Mouse (Mus musculus): ENCODE data around the gene Rbbp7. TPM values are rescaled to one million over a fixed set of nuclear protein-coding genes. Genes with fewer than 3 reads are reported as not detected.

Gene Rbbp7
- polyA plus RNA-seq, 1 experiment from 2014 or later = 232 TPM

DNA sequence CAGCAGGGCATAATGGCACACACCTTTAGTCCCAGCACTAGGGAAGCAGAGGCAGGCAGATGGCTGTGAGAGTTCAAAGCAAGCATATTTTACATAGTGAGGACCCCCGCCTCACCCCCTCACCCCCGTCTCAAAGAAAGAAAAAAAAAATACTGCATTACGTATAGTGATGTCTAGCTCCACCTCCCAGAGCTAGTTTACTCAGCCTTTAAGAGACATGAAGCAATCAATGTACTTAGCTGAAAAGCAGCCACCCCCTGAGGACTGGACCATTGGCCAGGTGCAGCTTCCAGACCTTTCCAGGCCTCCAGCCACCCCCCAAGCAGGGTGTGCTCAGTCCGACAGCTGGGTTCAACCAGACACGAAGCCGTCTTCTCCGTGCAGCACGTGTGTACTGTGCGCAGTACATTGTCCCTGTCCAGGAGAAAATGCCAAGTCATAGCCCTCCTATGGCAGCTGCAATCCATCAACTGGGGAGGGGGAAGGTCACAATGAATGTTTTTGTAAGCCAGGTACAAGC is 24.0 kb upstream of the Rbbp7 start:
- ATAC-seq (peak; percentile 41; the same call in 1 of the 2 replicates), DNase-seq (ENCODE audit: low spot score) (peak; percentile 22)
- peak overlapping the region; percentile 27; the same call in 1 of the 2 replicates for H3K27ac ChIP-seq (ENCODE audit: low read depth, low read length)
- H3K9me3 ChIP-seq (replicated peaks; ENCODE audit: control insufficient read depth, low read length) = no peaks in the 10 kb centered on the region
- no peaks in the 10 kb centered on the region for H3K4me1 ChIP-seq (ENCODE audit: control insufficient read depth, insufficient read depth, low read length)
- H3K36me3 ChIP-seq (ENCODE audit: control insufficient read depth, insufficient read depth, low read length) = no peaks in the 10 kb centered on the region
- 52% methylated on average over 9 of the region's 9 CpGs for WGBS
- H3K9ac ChIP-seq (ENCODE audit: low read length) = peak overlapping the region; percentile 58
- H3K4me3 ChIP-seq (ENCODE audit: low read depth, low read length) = peak overlapping the region; percentile 35
- peak overlapping the region; percentile 55 for H3K4me2 ChIP-seq (ENCODE audit: low read length)
- no peaks in the 10 kb centered on the region for H3K27me3 ChIP-seq (replicated peaks; ENCODE audit: control insufficient read depth, insufficient read depth, low read length)

DNA sequence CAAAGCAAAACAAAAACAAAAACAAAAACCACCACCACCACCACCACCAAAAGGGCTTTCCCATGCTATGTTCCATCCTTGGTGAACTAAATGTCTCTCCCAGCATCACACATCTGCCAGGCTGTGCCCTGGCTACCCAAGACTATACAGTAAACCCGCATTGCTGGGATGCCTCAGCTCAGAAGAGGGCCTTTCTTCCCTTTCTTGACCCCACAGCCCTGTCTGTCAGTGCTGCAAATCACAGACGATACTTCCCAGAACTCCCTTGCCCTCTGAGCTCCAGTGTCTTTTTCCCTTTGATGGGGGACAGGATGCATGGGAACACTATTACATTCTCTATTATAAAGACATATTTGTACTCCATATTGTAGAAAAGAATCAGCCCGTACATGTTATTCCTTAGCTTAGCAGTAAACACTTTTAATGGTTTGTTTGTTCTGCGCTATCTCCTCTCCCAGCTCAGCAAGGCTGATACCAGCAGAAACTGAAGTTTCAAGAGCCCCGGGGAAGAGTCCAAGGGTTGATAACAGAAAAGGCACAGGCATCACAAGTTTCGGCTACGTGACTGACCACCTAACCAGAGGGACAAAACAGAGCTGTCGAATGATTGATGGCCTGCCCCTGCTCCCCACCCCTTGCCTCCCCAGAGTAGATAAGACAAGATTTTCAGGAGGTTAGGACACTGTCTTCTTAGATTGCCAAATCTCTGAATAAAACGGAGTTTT is 11.3 kb upstream of the Rbbp7 start:
- Histone ChIP-seq H3K4me2 (ENCODE audit: low read length) (no peak overlapping the region), H3K36me3 (ENCODE audit: control insufficient read depth, insufficient read depth, low read length) (no peaks in the 10 kb centered on the region), H3K4me3 (ENCODE audit: low read depth, low read length) (no peak overlapping the region), H3K27ac (ENCODE audit: low read depth, low read length) (no peak overlapping the region), H3K4me1 (ENCODE audit: control insufficient read depth, insufficient read depth, low read length) (no peaks in the 10 kb centered on the region), H3K9me3 (replicated peaks; ENCODE audit: control insufficient read depth, low read length) (no peaks in the 10 kb centered on the region), H3K27me3 (replicated peaks; ENCODE audit: control insufficient read depth, insufficient read depth, low read length) (no peaks in the 10 kb centered on the region), H3K9ac (ENCODE audit: low read length) (no peak overlapping the region)
- 68% methylated on average over 9 of the region's 9 CpGs for WGBS
- ATAC-seq (no peak), DNase-seq (ENCODE audit: low spot score) (no peak)

DNA sequence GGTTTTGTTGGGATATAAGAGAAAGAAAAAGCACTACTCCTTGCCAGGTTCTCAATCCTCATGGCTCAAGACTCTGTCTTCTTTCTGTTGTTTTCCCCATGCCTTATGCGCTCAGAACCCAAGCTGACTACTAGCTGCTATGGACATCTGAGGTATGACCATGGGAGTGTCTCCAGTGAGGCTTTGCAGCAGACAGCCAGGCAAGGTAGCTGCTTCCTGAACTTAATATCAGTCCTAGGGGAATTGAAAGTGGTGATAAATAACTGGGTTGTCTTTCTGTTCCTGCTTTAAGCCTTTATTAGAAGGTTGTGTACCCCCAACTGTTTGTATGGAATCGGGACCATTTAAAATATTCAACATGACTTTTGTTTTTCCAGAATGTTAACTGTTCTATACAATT is 7.8 kb upstream of the Rbbp7 start:
- no peak for ATAC-seq

DNA sequence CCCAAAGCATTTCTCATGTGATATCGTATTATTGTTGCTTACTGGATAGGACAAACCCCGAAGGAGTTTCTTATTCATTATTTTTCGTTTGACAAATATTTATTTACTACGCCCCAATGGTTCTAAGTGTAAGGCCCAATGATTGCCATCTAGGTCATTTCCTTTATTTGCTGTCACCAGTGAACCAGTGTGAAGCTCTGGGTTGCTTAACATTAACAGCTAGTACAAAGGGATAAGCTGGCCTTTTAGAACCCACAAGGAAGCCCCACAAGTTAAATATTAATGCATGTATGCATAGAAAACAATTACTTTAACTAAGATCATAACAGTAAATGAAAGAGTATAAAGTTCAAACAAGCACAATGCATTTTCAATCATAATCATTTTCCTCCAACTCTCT is 5.9 kb upstream of the Rbbp7 start:
- ATAC-seq (no peak), DNase-seq (ENCODE audit: low spot score) (no peak)
- H3K27ac ChIP-seq (ENCODE audit: low read depth, low read length) = no peak overlapping the region
- no peaks in the 10 kb centered on the region for H3K9me3 ChIP-seq (replicated peaks; ENCODE audit: control insufficient read depth, low read length)
- 88% methylated on average over 4 of the region's 4 CpGs for WGBS
- H3K36me3 ChIP-seq (ENCODE audit: control insufficient read depth, insufficient read depth, low read length) = no peaks in the 10 kb centered on the region
- H3K4me2 ChIP-seq (ENCODE audit: low read length) = no peak overlapping the region
- H3K27me3 ChIP-seq (replicated peaks; ENCODE audit: control insufficient read depth, insufficient read depth, low read length) = no peaks in the 10 kb centered on the region
- H3K9ac ChIP-seq (ENCODE audit: low read length) = no peak overlapping the region
- H3K4me3 ChIP-seq (ENCODE audit: low read depth, low read length) = no peak overlapping the region
- H3K4me1 ChIP-seq (ENCODE audit: control insufficient read depth, insufficient read depth, low read length) = peaks cover 1% of the 10 kb centered on the region; the same call in 1 of the 2 replicates

More for the DNA sequence above, 7.8 kb upstream of the Rbbp7 start:
- no peak for DNase-seq (ENCODE audit: low spot score)
- no peak overlapping the region for H3K4me3 ChIP-seq (ENCODE audit: low read depth, low read length)
- WGBS = 93% methylated on average over 2 of the region's 2 CpGs
- no peak overlapping the region for H3K9ac ChIP-seq (ENCODE audit: low read length)
- no peaks in the 10 kb centered on the region for H3K36me3 ChIP-seq (ENCODE audit: control insufficient read depth, insufficient read depth, low read length)
- no peaks in the 10 kb centered on the region for H3K27me3 ChIP-seq (replicated peaks; ENCODE audit: control insufficient read depth, insufficient read depth, low read length)
- H3K4me1 ChIP-seq (ENCODE audit: control insufficient read depth, insufficient read depth, low read length) = no peaks in the 10 kb centered on the region
- H3K4me2 ChIP-seq (ENCODE audit: low read length) = no peak overlapping the region
- no peak overlapping the region for H3K27ac ChIP-seq (ENCODE audit: low read depth, low read length)
- no peaks in the 10 kb centered on the region for H3K9me3 ChIP-seq (replicated peaks; ENCODE audit: control insufficient read depth, low read length)

DNA sequence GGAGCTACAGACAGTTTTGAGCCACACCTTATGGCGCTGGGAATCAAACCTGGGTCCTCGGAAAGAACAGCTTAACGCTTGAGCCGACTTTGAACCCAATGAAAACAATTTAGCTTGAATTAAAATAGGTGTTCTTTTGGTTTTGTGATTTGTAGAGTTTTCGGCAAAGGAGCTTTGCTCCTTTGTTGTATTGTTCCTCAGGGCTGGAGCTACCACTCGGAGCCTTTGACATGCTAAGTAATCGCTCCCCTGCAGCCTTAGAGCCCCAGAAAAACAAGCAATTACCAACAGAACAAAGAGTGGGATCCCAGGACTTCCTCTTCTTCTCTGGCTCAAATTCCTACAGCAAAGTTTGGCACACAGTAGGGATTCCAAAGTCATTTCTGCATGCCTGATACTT is 4.1 kb upstream of the Rbbp7 start:
- Histone ChIP-seq H3K4me2 (ENCODE audit: low read length) (no peak overlapping the region), H3K9ac (ENCODE audit: low read length) (no peak overlapping the region), H3K9me3 (replicated peaks; ENCODE audit: control insufficient read depth, low read length) (no peaks in the 10 kb centered on the region), H3K4me1 (ENCODE audit: control insufficient read depth, insufficient read depth, low read length) (peaks cover 3% of the 10 kb centered on the region; the same call in 1 of the 2 replicates), H3K36me3 (ENCODE audit: control insufficient read depth, insufficient read depth, low read length) (no peaks in the 10 kb centered on the region), H3K27me3 (replicated peaks; ENCODE audit: control insufficient read depth, insufficient read depth, low read length) (no peaks in the 10 kb centered on the region), H3K27ac (ENCODE audit: low read depth, low read length) (no peak overlapping the region), H3K4me3 (ENCODE audit: low read depth, low read length) (no peak overlapping the region)
- ATAC-seq (no peak), DNase-seq (ENCODE audit: low spot score) (no peak)
- WGBS = 36% methylated on average over 7 of the region's 7 CpGs

DNA sequence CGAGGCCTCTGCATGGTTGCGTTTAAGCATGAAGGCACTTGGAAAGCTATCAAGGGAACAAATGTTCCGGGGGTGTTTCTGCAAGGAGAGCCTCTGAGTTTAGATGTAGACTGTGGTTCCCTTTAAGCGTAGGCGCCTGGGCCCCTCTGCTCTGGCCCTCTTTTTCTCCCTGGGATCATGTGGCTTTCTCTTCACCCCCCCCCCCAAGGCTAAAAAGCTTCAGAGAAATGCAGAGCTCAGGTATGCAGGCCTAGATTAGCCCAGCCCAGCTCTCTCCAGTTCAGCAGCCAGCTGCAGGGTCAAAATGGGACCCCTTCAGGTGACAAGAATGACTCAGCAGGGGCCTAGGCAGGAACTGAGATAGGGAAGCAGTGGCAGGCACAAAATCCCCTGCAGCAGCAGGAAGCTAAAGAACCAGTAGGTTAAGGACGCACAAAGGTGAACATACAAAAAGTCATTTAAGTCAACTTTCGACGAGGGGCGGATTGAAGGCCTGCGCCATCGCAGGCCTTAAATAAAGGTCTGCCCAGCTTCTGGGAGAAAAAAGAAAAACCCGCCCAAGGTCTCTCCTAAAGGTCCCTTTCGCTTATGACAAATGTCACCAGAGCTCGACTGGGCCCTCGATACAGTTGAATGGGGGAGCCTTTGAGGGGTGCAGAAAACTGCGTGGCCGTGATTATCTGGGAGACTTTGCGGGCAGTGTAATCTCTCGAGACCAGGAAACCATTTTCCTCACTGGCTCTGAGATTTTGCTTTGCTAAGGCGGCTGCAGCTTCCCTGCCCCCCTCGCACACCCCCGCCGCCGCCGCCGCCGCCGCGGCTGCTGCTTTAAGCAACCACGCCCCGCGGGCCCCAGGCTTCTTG is 719 bp upstream of the Rbbp7 start:
- peak; percentile 4 for DNase-seq (ENCODE audit: low spot score)
- Histone ChIP-seq H3K36me3 (ENCODE audit: control insufficient read depth, insufficient read depth, low read length) (no peaks in the 10 kb centered on the region), H3K9ac (ENCODE audit: low read length) (peak overlapping the region; percentile 50), H3K4me3 (ENCODE audit: low read depth, low read length) (peak overlapping the region; percentile 30), H3K4me1 (ENCODE audit: control insufficient read depth, insufficient read depth, low read length) (peaks cover 3% of the 10 kb centered on the region; the same call in 1 of the 2 replicates), H3K27ac (ENCODE audit: low read depth, low read length) (peak overlapping the region; percentile 89), H3K9me3 (replicated peaks; ENCODE audit: control insufficient read depth, low read length) (no peaks in the 10 kb centered on the region), H3K27me3 (replicated peaks; ENCODE audit: control insufficient read depth, insufficient read depth, low read length) (no peaks in the 10 kb centered on the region), H3K4me2 (ENCODE audit: low read length) (peak overlapping the region; percentile 46)
- WGBS = 26% methylated on average over 31 of the region's 32 CpGs
- no peak for ATAC-seq

DNA sequence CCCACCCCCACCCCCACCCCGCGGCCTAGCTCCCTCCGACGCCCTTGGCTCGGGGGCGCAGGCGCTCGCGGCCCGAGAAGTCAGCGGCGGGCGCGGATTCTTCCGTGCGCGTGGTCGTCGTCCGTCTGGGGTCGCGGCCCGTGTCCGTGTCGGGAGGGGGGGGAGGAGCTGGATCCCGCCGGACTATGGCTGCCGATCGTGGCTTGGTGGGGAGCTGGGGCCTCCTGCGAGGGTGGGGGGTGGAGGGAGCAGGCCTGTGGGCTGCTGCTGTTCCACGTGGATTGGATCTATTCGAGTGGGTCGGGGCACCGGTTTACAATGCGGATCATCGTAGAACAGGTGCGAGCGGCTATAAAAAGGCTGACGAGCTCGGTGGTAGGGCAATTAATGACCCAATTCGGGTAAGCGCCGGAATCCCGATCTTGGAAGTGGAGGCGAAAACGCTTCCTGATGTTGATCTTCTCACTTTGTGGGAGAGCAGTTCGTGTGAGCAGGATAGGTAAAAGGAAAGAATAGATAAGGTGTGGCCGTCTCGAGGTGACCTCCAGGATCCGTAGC is 835 bp downstream of the Rbbp7 start:
- WGBS = 40% methylated on average over 30 of the region's 50 CpGs
- DNase-seq (ENCODE audit: low spot score) (no peak), ATAC-seq (peak; percentile 1; the same call in 1 of the 2 replicates)
- Histone ChIP-seq H3K9me3 (replicated peaks; ENCODE audit: control insufficient read depth, low read length) (no peaks in the 10 kb centered on the region), H3K4me1 (ENCODE audit: control insufficient read depth, insufficient read depth, low read length) (peaks cover 3% of the 10 kb centered on the region; the same call in 1 of the 2 replicates), H3K4me2 (ENCODE audit: low read length) (peak overlapping the region; percentile 53), H3K27ac (ENCODE audit: low read depth, low read length) (peak overlapping the region; percentile 91), H3K4me3 (ENCODE audit: low read depth, low read length) (peak overlapping the region; percentile 51), H3K9ac (ENCODE audit: low read length) (peak overlapping the region; percentile 68), H3K27me3 (replicated peaks; ENCODE audit: control insufficient read depth, insufficient read depth, low read length) (no peaks in the 10 kb centered on the region), H3K36me3 (ENCODE audit: control insufficient read depth, insufficient read depth, low read length) (no peaks in the 10 kb centered on the region)

DNA sequence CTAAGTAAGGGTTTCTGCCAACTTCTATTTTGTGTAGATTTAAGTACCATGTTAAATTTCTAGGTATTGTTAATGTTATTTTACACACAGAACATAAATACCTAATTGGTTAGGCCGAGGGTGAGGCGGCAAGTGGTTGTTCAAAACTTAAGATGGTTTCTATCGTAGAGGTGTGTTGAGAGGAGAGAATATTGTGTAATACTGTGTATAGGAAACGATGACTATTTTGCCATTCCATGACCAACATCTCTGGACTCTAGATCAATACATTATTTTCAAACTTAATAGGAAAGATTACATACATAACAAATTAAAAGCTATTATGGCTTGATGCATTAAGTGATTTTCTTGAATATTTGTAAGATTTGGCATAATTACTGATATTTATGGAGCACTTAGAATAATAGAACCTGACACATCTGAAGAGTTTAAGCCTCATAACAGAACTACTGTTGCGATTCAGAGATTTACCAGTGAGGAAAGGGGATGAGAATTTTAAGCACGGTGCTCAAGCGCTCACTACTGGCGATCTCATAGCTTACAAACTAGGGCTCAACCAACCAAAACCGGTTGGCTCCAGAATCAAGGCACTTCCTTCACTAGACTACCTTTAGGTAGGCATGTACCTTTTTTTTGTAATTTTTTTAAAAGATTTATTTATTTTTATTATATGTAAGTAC is 1.7 kb downstream of the Rbbp7 start:
- ATAC-seq = no peak
- WGBS = 60% methylated on average over 9 of the region's 9 CpGs
- peak overlapping the region; percentile 53 for H3K4me2 ChIP-seq (ENCODE audit: low read length)
- no peaks in the 10 kb centered on the region for H3K9me3 ChIP-seq (replicated peaks; ENCODE audit: control insufficient read depth, low read length)
- no peaks in the 10 kb centered on the region for H3K36me3 ChIP-seq (ENCODE audit: control insufficient read depth, insufficient read depth, low read length)
- no peaks in the 10 kb centered on the region for H3K27me3 ChIP-seq (replicated peaks; ENCODE audit: control insufficient read depth, insufficient read depth, low read length)
- H3K27ac ChIP-seq (ENCODE audit: low read depth, low read length) = no peak overlapping the region
- DNase-seq (ENCODE audit: low spot score) = peak; percentile 7
- H3K4me1 ChIP-seq (ENCODE audit: control insufficient read depth, insufficient read depth, low read length) = peaks cover 3% of the 10 kb centered on the region; the same call in 1 of the 2 replicates
- H3K4me3 ChIP-seq (ENCODE audit: low read depth, low read length) = peak overlapping the region; percentile 51
- H3K9ac ChIP-seq (ENCODE audit: low read length) = peak overlapping the region; percentile 68
